Mouse (Mus musculus) bone marrow macrophage, adult 2 months (primary cell): ENCODE data around the gene Cks1b.

ENCODE experiments used
- CTCF ChIP-seq: IDR thresholded peaks from 2 replicates; pipeline ENCODE4 v1.5.1; 2012; ENCODE audit warnings: low read depth, mild to moderate bottlenecking, low read length, moderate library complexity
- POLR2A ChIP-seq: IDR thresholded peaks from 2 replicates; pipeline ENCODE4 v1.6.1; 2012; ENCODE audit warnings: mild to moderate bottlenecking, low read depth, low read length, borderline replicate concordance

DNA sequence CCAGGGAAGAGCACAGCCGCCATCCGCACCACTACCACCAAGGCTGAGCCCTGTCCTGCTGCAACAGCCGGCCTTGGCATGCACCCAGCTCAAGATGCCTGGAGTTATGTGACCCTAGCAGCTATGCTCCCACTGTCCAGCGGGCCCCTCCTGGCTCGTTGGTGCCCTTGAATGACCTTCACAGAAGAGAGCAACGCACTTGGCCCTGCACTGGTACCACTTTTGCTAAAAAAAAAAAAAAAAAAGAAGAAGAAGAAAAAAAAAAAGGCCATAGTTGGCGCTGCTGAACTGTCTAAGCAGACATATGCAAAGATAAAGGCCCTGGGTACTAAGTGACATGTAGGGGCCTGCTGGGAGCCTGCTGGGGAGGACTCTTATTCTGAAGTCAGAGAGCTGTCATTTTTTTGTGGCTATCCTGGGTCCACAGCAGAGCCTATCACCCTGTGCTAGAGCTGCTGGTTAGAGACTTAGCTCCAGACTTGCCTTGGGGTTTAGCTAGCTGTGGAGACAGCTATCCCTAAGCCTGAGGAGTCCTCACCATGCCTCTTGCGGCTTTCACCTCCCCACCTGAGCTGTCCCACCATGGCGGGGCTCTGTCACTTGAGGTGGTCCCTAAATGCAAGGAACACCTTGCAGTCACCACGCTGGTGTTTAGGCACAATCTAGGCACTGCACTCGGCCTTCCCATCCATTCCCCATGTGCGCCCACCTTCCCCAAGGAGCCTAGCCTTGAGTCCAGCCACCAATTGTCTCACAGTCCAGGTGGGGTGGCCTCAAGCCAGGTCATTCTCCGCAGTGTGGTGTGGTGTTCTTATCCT, 30.7 kb upstream of the Cks1b start:
- TF ChIP-seq CTCF (no peak), POLR2A (no peak)
